Mouse (Mus musculus) neural tube, embryonic 11.5 days (tissue): ENCODE measurements around the gene Tchp. TPM values are rescaled to one million over a fixed set of nuclear protein-coding genes. Genes with fewer than 3 reads are reported as not detected.
A peak's percentile ranks its signal among the peaks of the same experiment; 100 is the strongest.

Experiments used
- ATAC-seq: fragments of 200-750 bp; cut with Nextera tagmentation; 2 replicates; pipeline ENCODE4 v1.8.0; 2017; ENCODE audit warnings: moderate number of reproducible peaks, mild to moderate bottlenecking, moderate TSS enrichment, moderate library complexity; ENCODE audit not compliant: insufficient read depth, low FRiP score, low TSS enrichment
- DNase-seq: peaks from one replicate; pipeline ENCODE4 v3.0.0-alpha.2; 2015; ENCODE audit warnings: low spot score
- H3K27ac ChIP-seq: fragments of 300-500 bp; sonication (generic); 2 replicates; pipeline ENCODE4 v1.5.1; 2014; ENCODE audit warnings: low read depth, mild to moderate bottlenecking, low read length
- H3K27me3 ChIP-seq: fragments of 300-500 bp; sonication (generic); 2 replicates; pipeline ENCODE4 v1.6.1; 2014; ENCODE audit warnings: mild to moderate bottlenecking, low read length, mixed read lengths; ENCODE audit not compliant: control insufficient read depth, insufficient read depth
- H3K36me3 ChIP-seq: fragments of 300-500 bp; sonication (generic); 2 replicates; pipeline ENCODE4 v1.6.1; 2014; ENCODE audit warnings: mild to moderate bottlenecking, low read length, moderate library complexity, mixed read lengths; ENCODE audit not compliant: control insufficient read depth, insufficient read depth
- H3K4me1 ChIP-seq: fragments of 300-500 bp; sonication (generic); 2 replicates; pipeline ENCODE4 v1.6.1; 2014; ENCODE audit warnings: low read length, mixed read lengths; ENCODE audit not compliant: control insufficient read depth, insufficient read depth
- H3K4me2 ChIP-seq: fragments of 300-500 bp; sonication (generic); 2 replicates; pipeline ENCODE4 v1.6.1; 2014; ENCODE audit warnings: low read depth, mild to moderate bottlenecking, moderate library complexity
- H3K4me3 ChIP-seq: fragments of 300-500 bp; sonication (generic); 2 replicates; pipeline ENCODE4 v1.5.1; 2014; ENCODE audit warnings: low read depth, low read length
- H3K9ac ChIP-seq: fragments of 300-500 bp; sonication (generic); 2 replicates; pipeline ENCODE4 v1.6.1; 2014; ENCODE audit warnings: mild to moderate bottlenecking, low read length
- H3K9me3 ChIP-seq: fragments of 300-500 bp; sonication (generic); 2 replicates; pipeline ENCODE4 v1.6.1; 2016; ENCODE audit warnings: low read length; ENCODE audit not compliant: control insufficient read depth
- WGBS: fragments of 180-500 bp; shearing (Covaris S2); extraction: QIAGEN DNeasy Blood & Tissue Kit; methylation state at CpG from one replicate; pipeline ENCODE4 v1.1.7; 2014; 5-methylcytosine and 5-hydroxymethylcytosine counted together
- polyA plus RNA-seq: library from polyadenylated mRNA; unstranded; fragments of >200 nt; fragmentation: Nextera tagmentation; extraction: Ambion mirVana; gene quantifications from 2 replicates; pipeline ENCODE4 v1.2.1, GENCODE M21; 2014

The Tchp gene
- polyA plus RNA-seq, 1 experiment from 2014 or later, result 12.8 TPM

DNA sequence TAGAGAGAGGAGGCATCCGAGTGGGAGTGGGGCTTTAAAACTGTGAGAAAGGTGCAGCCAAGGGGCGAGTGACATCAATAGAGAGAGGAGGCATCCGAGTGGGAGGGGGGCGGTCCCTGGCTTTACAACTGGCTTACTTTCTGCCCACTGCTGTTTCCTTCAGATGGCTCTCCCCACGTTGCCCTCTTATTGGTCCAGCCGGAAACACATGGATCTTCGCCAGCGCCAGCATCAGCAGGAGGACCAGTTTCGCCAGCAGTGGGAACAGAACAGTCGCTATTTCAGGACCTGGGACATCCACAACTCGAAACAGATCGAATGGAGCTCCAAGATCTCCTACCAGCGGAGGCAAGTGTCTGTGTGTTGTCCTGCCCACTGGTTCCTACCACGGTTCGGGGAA lies 931 bp downstream of the Tchp start:
- Histone ChIP-seq H3K27ac (no peak overlapping the region), H3K27me3 (no peaks in the 10 kb centered on the region), H3K36me3 (peaks cover 5% of the 10 kb centered on the region), H3K4me1 (peaks cover 7% of the 10 kb centered on the region; the same call in 1 of the 2 replicates), H3K4me2 (peak overlapping the region; percentile 80), H3K9me3 (no peaks in the 10 kb centered on the region), H3K9ac (peak overlapping the region; percentile 76), H3K4me3 (peak overlapping the region; percentile 82)
- DNase-seq (no peak), ATAC-seq (no peak)
- WGBS, result 55% methylated on average over 15 of the region's 15 CpGs

DNA sequence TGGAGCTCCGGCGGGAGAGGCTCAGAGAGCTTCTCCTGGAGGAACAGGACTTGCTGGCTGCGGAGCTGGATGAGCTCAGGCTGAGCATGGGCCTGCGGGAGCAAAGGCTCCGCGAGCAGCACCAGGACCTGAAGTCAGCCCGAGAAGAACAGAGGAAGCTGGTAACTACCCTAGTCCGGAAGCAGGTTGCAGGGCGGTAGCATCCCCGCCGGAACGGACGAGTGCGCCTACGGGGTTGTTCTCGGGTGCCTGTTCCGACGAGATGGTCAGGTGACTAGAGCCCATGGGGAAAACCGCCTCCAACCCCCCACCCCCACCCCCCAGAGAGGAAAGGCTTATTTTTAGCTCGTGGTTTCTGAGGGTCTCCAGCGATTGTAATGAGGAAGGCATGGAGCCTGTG lies 1.8 kb downstream of the Tchp start:
- WGBS, result 96% methylated on average over 21 of the region's 21 CpGs
- no peak for ATAC-seq
- no peak for DNase-seq
- no peak overlapping the region for H3K4me3 ChIP-seq
- H3K4me1 ChIP-seq, result peaks cover 7% of the 10 kb centered on the region; the same call in 1 of the 2 replicates
- H3K9ac ChIP-seq, result no peak overlapping the region
- H3K4me2 ChIP-seq, result no peak overlapping the region
- no peaks in the 10 kb centered on the region for H3K27me3 ChIP-seq
- peaks cover 5% of the 10 kb centered on the region for H3K36me3 ChIP-seq
- no peaks in the 10 kb centered on the region for H3K9me3 ChIP-seq
- H3K27ac ChIP-seq, result no peak overlapping the region

DNA sequence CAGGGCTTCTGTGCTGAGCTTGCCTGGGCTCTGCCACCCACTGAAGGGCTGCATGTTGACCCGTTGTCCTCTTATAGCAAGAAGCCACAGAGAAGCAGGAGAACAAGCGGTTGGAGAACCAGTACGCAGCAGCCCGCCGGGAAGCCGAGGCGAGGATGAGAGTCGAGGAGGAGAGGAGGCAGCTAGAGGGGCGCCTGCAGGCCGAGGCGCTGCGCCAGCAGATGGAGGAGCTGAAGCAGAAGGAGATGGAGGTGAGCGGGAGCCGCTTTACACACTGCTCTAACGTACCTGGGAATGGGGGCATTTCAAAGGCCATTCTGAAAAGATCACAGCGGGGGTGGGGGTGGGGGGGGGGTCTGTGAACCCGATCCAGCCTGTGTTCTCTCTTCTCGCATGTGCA lies 7.0 kb downstream of the Tchp start:
- no peak overlapping the region for H3K27ac ChIP-seq
- H3K27me3 ChIP-seq, result no peaks in the 10 kb centered on the region
- WGBS, result 93% methylated on average over 18 of the region's 18 CpGs
- DNase-seq (no peak), ATAC-seq (no peak)
- peaks cover 30% of the 10 kb centered on the region for H3K36me3 ChIP-seq
- H3K4me2 ChIP-seq, result no peak overlapping the region
- no peaks in the 10 kb centered on the region for H3K4me1 ChIP-seq
- H3K4me3 ChIP-seq, result no peak overlapping the region
- no peak overlapping the region for H3K9ac ChIP-seq
- no peaks in the 10 kb centered on the region for H3K9me3 ChIP-seq

DNA sequence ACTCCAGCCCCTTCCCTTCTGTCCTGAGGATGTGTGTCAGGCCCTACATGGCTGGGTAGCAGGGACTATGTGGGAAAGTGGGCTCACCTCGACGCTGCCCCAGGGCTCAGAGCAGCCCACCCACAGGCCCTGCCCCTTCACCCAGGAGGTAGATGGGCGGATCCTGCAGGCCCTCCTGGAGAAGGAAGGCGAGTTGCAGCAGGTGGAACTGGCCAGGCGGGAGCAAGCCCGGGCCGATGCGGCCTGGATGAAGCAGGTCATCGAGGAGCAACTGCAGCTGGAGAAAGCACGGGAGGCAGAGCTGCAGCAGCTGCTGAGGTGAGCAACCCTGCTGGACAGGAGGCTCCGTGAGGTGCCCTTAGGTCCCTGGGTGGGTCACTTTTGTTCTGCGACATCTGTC lies 9.7 kb downstream of the Tchp start:
- DNase-seq (no peak), ATAC-seq (no peak)
- Histone ChIP-seq H3K9ac (no peak overlapping the region), H3K4me2 (no peak overlapping the region), H3K4me1 (no peaks in the 10 kb centered on the region), H3K4me3 (no peak overlapping the region), H3K9me3 (no peaks in the 10 kb centered on the region), H3K27ac (no peak overlapping the region), H3K36me3 (peaks cover 36% of the 10 kb centered on the region), H3K27me3 (no peaks in the 10 kb centered on the region)
- 88% methylated on average over 12 of the region's 12 CpGs for WGBS

DNA sequence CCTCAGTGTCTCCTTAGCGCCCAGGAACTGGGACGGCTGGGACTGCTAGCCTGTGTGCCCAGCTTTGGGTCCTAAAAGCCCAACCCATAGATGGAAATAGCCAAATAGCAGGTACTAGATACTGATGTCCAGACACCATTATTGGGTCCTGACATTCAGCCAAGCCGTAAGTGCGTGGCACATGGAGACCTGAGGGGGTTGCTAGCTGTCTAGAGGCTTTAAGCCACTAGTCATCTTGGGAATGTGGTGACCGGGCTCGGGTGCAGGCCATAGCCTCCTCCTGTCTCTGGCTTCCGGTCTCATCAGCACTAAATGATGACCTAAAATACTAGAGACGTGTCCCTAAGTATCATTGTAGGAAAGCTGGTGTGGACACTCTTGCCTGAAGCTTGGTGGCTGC lies 10.4 kb downstream of the Tchp start:
- Histone ChIP-seq H3K27ac (no peak overlapping the region), H3K4me1 (no peaks in the 10 kb centered on the region), H3K9me3 (no peaks in the 10 kb centered on the region), H3K27me3 (no peaks in the 10 kb centered on the region), H3K36me3 (peaks cover 38% of the 10 kb centered on the region), H3K9ac (no peak overlapping the region), H3K4me3 (no peak overlapping the region), H3K4me2 (no peak overlapping the region)
- 93% methylated on average over 8 of the region's 8 CpGs for WGBS
- DNase-seq (no peak), ATAC-seq (no peak)

DNA sequence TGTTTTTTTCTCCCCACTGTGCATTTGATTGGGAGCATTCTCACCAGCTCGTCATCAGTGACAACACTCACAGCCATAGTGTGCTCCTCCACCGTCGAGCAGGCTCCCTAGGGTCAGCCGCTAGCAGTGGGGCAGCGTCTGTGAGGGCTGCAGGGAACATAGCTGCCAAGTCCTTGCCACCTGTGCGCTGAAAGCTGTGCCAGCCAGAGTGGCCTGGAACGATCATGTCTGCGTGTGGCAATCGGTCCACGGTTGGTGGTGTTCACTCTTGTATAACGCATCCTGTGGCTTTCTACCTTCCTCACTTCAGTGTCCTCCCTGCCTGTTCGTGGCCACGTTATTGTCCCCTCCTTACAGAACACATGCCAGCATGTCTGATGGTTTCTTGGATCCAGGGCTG lies 10.9 kb downstream of the Tchp start:
- no peaks in the 10 kb centered on the region for H3K4me1 ChIP-seq
- DNase-seq (no peak), ATAC-seq (no peak)
- H3K36me3 ChIP-seq, result peaks cover 36% of the 10 kb centered on the region
- H3K27ac ChIP-seq, result no peak overlapping the region
- WGBS, result 92% methylated on average over 13 of the region's 13 CpGs
- H3K9ac ChIP-seq, result no peak overlapping the region
- no peaks in the 10 kb centered on the region for H3K27me3 ChIP-seq
- H3K4me2 ChIP-seq, result no peak overlapping the region
- H3K4me3 ChIP-seq, result no peak overlapping the region
- H3K9me3 ChIP-seq, result no peaks in the 10 kb centered on the region

DNA sequence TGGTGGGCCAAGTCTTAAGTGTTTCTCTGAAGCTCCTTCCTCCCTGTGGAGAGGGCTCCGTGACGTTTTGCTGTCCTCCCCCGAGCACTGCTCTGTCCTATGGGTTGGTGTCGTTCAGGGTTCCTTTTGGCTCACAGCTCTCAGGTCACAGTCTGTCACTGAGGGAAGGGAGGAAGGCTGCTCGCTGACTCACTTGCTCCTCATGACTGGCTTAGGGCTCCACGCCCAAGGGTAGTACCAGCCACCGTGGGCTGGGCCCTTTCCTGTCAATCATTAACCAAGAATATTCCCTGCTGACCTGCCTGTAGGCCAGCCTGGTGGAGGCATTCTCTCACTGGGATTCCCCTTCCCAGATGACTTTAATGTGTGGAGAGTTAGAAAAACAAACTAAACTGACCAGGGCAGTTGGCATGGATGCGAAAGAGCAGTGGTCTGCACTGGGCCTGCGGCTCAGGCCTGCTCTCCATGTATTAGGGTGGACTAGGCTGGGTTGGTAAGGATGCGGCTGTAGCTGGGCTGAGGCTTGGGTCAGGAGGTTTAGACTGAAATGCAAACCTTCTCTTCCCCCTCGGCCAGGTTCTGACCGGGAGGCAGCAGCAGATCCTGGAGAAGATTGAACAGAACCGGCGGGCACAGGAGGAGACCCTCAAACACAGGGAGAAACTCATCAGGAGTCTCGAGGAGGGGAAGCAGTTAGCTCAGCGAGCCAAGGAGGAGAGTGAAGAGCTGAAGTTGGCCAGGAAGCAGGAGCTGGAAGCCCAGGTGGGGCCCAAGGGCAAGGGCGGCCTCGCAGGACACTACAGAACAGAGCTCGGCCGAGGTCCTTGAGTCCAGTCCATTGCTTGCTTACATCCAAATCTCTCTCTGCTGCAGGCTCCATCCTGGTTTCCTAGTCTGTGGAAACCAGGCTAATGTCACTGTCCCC lies 11.7 kb downstream of the Tchp start:
- Histone ChIP-seq H3K4me3 (no peak overlapping the region), H3K4me2 (no peak overlapping the region), H3K9ac (no peak overlapping the region), H3K36me3 (peaks cover 39% of the 10 kb centered on the region), H3K27ac (no peak overlapping the region), H3K9me3 (no peaks in the 10 kb centered on the region), H3K4me1 (no peaks in the 10 kb centered on the region), H3K27me3 (no peaks in the 10 kb centered on the region)
- DNase-seq (no peak), ATAC-seq (no peak)
- WGBS, result 91% methylated on average over 20 of the region's 20 CpGs

DNA sequence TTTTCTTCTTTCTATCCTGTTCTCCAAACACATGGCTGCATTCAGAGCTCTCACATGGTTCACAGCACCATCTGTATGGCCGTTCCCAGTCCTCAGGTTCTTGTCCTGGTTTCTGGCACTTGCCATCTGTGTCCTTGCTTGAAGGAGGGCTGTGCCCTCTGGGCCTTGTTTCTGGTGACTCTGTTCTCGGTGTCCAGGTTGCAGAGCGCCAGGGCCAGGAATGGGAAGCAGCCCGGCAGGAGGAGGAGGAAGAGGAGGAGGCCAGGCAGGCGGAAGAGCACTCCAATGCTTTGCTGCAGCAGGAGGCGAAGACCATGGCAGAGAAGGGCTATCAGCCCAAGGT lies 12.3 kb downstream of the Tchp start:
- Histone ChIP-seq H3K4me1 (no peaks in the 10 kb centered on the region), H3K36me3 (peaks cover 37% of the 10 kb centered on the region), H3K4me2 (no peak overlapping the region), H3K27me3 (no peaks in the 10 kb centered on the region), H3K9ac (no peak overlapping the region), H3K27ac (no peak overlapping the region), H3K9me3 (no peaks in the 10 kb centered on the region), H3K4me3 (no peak overlapping the region)
- ATAC-seq, result no peak
- WGBS, result 90% methylated on average over 6 of the region's 6 CpGs
- no peak for DNase-seq

DNA sequence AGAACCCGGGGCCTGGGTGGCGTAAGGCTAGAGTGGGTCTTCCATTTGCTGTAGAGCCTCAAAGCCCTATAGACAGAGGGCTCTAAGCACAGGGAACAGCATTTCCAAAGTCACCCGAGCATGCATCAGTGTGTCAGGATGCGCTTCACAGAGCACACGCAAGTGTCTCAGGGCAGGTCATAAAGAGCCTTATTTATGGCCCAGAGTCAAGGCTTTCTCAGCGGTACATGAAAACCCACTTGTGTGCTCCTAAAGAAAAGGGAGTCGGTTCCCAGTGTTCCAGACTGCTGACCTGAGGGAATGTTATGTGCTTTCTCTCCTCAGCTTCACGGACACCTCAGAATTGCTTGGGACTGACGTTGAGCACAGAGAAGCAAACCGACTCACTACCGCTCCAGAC lies 13.2 kb downstream of the Tchp start:
- Histone ChIP-seq H3K27me3 (no peaks in the 10 kb centered on the region), H3K27ac (no peak overlapping the region; the same call in 1 of the 2 replicates), H3K9ac (no peak overlapping the region), H3K4me3 (no peak overlapping the region), H3K9me3 (no peaks in the 10 kb centered on the region), H3K4me1 (no peaks in the 10 kb centered on the region), H3K36me3 (peaks cover 31% of the 10 kb centered on the region), H3K4me2 (no peak overlapping the region)
- DNase-seq, result no peak
- no peak for ATAC-seq
- 88% methylated on average over 11 of the region's 11 CpGs for WGBS
